Mouse (Mus musculus): Measurements from ENCODE around the gene Atg13. TPM values are rescaled to one million over a fixed set of nuclear protein-coding genes. Genes with fewer than 3 reads are reported as not detected.

Atg13 gene
- polyA plus RNA-seq, 1 experiment from 2014 or later, result 20.9 TPM

GRCm38 (mm10) chr2:91656774-91657173, 53.6 kb downstream of the Atg13 start:
- H3K4me2 ChIP-seq, result no peak overlapping the region
- peaks cover 79% of the 10 kb centered on the region for H3K36me3 ChIP-seq (ENCODE audit: insufficient read depth)
- H3K27ac ChIP-seq (ENCODE audit: low read depth), result peak overlapping the region; percentile 79
- peak; percentile 62 for DNase-seq
- TF ChIP-seq CTCF (IDR thresholded peaks at IDR 0.05; ENCODE audit: low read depth), result peak; percentile 66
- no peaks in the 10 kb centered on the region for H3K27me3 ChIP-seq (ENCODE audit: insufficient read depth, low read length)
- H3K4me1 ChIP-seq (ENCODE audit: insufficient read depth), result 0 out of 2 replicates have a peak, but pooled peaks cover 6% of the 10 kb centered on the region
- WGBS, result 49% methylated on average over 8 of the region's 8 CpGs
- ATAC-seq (ENCODE audit: insufficient read depth), result peak; percentile 69; the same call in 1 of the 2 replicates
- no peaks in the 10 kb centered on the region for H3K9me3 ChIP-seq (ENCODE audit: low read depth, low read length)
- no peak overlapping the region for H3K9ac ChIP-seq
- H3K4me3 ChIP-seq (ENCODE audit: low read depth, low read length), result no peak overlapping the region

- ATAC-seq (ENCODE audit: insufficient read depth) (peak; percentile 42; the same call in 1 of the 2 replicates), DNase-seq (peak; percentile 43)
- peaks cover 71% of the 10 kb centered on the region for H3K36me3 ChIP-seq (ENCODE audit: insufficient read depth)
- no peak overlapping the region for H3K9ac ChIP-seq
- H3K27ac ChIP-seq (ENCODE audit: low read depth), result peak overlapping the region; percentile 79
- no peak for TF ChIP-seq CTCF (IDR thresholded peaks at IDR 0.05; ENCODE audit: low read depth)
- no peak overlapping the region for H3K4me2 ChIP-seq
- 0 out of 2 replicates have a peak, but pooled peaks cover 6% of the 10 kb centered on the region for H3K4me1 ChIP-seq (ENCODE audit: insufficient read depth)
- H3K4me3 ChIP-seq (ENCODE audit: low read depth, low read length), result no peak overlapping the region
- WGBS, result 40% methylated on average over 6 of the region's 6 CpGs
- no peaks in the 10 kb centered on the region for H3K27me3 ChIP-seq (ENCODE audit: insufficient read depth, low read length)
- no peaks in the 10 kb centered on the region for H3K9me3 ChIP-seq (ENCODE audit: low read depth, low read length)
Measured at GRCm38 (mm10) chr2:91655827-91656226, 54.5 kb downstream of the Atg13 start.

- TF ChIP-seq CTCF (IDR thresholded peaks at IDR 0.05; ENCODE audit: low read depth), result no peak
- Histone ChIP-seq H3K27me3 (ENCODE audit: insufficient read depth, low read length) (no peaks in the 10 kb centered on the region), H3K36me3 (ENCODE audit: insufficient read depth) (peaks cover 71% of the 10 kb centered on the region), H3K4me2 (no peak overlapping the region), H3K27ac (ENCODE audit: low read depth) (peak overlapping the region; percentile 79; the same call in 1 of the 2 replicates), H3K4me1 (ENCODE audit: insufficient read depth) (0 out of 2 replicates have a peak, but pooled peaks cover 6% of the 10 kb centered on the region), H3K9me3 (ENCODE audit: low read depth, low read length) (no peaks in the 10 kb centered on the region), H3K9ac (no peak overlapping the region), H3K4me3 (ENCODE audit: low read depth, low read length) (no peak overlapping the region)
- DNase-seq, result no peak
- WGBS, result 78% methylated on average over 5 of the region's 5 CpGs
- no peak for ATAC-seq (ENCODE audit: insufficient read depth)
Measured at GRCm38 (mm10) chr2:91655388-91655787, 55.0 kb downstream of the Atg13 start.

DNA sequence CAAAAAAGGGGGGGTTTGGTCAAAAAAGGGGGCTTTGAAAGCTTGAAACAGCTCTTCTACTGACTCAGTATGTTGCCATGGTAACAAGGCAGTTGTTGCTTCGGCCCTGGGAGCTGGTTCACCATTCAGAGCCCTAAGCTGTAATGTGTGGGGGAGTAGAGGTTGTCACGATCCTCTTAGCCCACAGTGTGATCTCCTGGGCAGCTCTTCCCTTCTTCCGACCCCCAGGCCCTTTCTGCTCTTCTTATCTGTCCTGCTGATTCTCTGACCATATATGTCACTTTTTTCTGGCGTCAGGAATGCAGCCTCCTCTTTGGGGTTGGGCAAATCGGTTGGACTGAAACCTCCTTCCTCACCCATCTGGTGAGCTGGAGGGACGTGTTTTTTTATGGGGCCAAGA, 57.5 kb downstream of the Atg13 start:
- 43% methylated on average over 6 of the region's 6 CpGs for WGBS
- Histone ChIP-seq H3K4me2 (no peak overlapping the region), H3K4me1 (ENCODE audit: insufficient read depth) (peaks cover 10% of the 10 kb centered on the region; the same call in 1 of the 2 replicates), H3K9me3 (ENCODE audit: low read depth, low read length) (no peaks in the 10 kb centered on the region), H3K27ac (ENCODE audit: low read depth) (no peak overlapping the region), H3K27me3 (ENCODE audit: insufficient read depth, low read length) (no peaks in the 10 kb centered on the region), H3K9ac (no peak overlapping the region; the same call in 1 of the 2 replicates), H3K36me3 (ENCODE audit: insufficient read depth) (peaks cover 55% of the 10 kb centered on the region), H3K4me3 (ENCODE audit: low read depth, low read length) (no peak overlapping the region)
- DNase-seq (peak; percentile 20), ATAC-seq (ENCODE audit: insufficient read depth) (no peak)
- no peak for TF ChIP-seq CTCF (IDR thresholded peaks at IDR 0.05; ENCODE audit: low read depth)

DNA sequence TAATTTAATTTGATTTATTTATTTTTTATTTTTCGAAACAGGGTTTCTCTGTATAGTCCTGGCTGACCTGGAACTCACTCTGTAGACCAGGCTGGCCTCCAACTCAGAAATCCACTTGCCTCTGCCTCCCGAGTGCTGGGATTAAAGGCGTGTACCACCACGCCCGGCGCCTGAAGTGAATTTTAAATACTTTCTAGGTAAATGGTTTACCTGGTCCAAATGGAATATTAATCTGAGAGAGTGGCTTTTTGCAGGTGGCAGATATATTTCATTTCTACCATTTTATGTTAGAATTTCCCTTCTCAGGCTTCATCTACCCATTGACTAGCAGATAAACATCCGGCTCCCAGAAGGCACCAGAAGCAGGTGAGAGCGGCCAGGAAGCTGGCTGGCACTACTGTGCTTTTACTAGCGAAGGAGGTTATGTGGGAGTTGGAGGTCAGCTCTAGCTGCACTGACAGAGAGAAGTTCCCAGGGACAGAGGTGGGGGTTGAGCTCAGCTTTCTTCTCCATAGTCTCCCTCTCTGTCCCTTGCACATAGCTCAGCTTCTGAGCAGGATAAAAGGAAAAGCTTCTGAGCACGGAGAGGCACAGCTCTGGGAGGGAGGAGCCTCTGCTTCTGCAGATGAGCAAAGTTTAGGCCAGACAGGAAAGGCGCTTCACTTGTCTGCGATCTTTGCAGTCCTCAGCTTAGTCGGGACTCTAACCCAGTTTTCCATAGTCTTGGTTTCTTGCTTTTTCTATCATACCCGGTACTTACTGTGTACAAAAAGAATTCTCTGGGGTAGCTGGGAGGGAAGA, 58.7 kb downstream of the Atg13 start:
- 86% methylated on average over 14 of the region's 14 CpGs for WGBS
- TF ChIP-seq CTCF (IDR thresholded peaks at IDR 0.05; ENCODE audit: low read depth), result no peak
- H3K4me1 ChIP-seq (ENCODE audit: insufficient read depth), result peaks cover 10% of the 10 kb centered on the region; the same call in 1 of the 2 replicates
- no peaks in the 10 kb centered on the region for H3K27me3 ChIP-seq (ENCODE audit: insufficient read depth, low read length)
- H3K9ac ChIP-seq, result no peak overlapping the region
- peaks cover 56% of the 10 kb centered on the region for H3K36me3 ChIP-seq (ENCODE audit: insufficient read depth)
- DNase-seq, result no peak
- ATAC-seq (ENCODE audit: insufficient read depth), result no peak
- no peak overlapping the region for H3K27ac ChIP-seq (ENCODE audit: low read depth)
- peak overlapping the region; percentile 99; the same call in 1 of the 2 replicates for H3K4me2 ChIP-seq
- no peaks in the 10 kb centered on the region for H3K9me3 ChIP-seq (ENCODE audit: low read depth, low read length)
- no peak overlapping the region for H3K4me3 ChIP-seq (ENCODE audit: low read depth, low read length)

- Histone ChIP-seq H3K4me1 (ENCODE audit: insufficient read depth) (peaks cover 4% of the 10 kb centered on the region; the same call in 1 of the 2 replicates), H3K4me3 (ENCODE audit: low read depth, low read length) (peak overlapping the region; percentile 66), H3K4me2 (peak overlapping the region; percentile 99), H3K9me3 (ENCODE audit: low read depth, low read length) (no peaks in the 10 kb centered on the region), H3K27me3 (ENCODE audit: insufficient read depth, low read length) (no peaks in the 10 kb centered on the region), H3K9ac (peak overlapping the region; percentile 67), H3K27ac (ENCODE audit: low read depth) (peak overlapping the region; percentile 84), H3K36me3 (ENCODE audit: insufficient read depth) (peaks cover 56% of the 10 kb centered on the region)
- TF ChIP-seq CTCF (IDR thresholded peaks at IDR 0.05; ENCODE audit: low read depth), result no peak
- DNase-seq, result peak; percentile 9
- 8% methylated on average over 16 of the region's 16 CpGs for WGBS
- ATAC-seq (ENCODE audit: insufficient read depth), result peak; percentile 63
Measured at GRCm38 (mm10) chr2:91650360-91650995, 59.9 kb downstream of the Atg13 start.

Measured in lung, embryonic 14.5 days (tissue).